In the genomic region with DNA sequence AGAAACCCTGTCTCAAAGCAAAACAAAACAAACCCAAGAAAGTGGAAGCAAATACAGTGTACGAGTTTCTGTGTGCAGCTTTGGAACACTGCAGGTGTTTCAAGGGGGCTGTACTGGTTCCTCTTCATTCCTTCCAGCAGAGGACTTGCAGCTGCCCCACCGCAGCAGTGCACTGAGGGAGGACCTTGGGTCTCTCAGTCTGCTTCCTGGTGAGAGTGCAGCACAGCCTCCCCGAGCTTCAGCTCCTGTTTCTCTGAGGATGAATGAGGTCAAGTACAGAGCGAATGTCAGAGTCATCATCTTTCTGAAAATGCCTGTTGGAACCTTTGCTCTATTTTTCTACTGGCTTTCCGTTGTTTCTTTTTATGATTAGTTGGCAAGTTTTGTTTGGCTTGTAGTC, we compare ENCODE assay signal across 19 mouse cellular contexts. TPM values are rescaled to one million over a fixed set of nuclear protein-coding genes. Genes with fewer than 3 reads are reported as not detected.
DNase-seq lines count a peak whose midpoint lies in the region; ATAC-seq lines count a peak whose summit lies in the region.
"Had no signal": no experiment of that assay in that cellular context is flagged by ENCODE, and none has a peak within 500 bp of the region (broad histone marks: within the 10 kb centered on the region; RNA-seq: fewer than 3 reads in every experiment).

No protein-coding gene starts in this region.

- intact Hi-C loops in left cerebral cortex, postnatal 36 days (cut with DNase I) = no loop called here

- no peak overlapping the region for H3K4me2 ChIP-seq in forebrain, embryonic 13.5 days
- H3K4me2 ChIP-seq: forebrain, embryonic 15.5 days; hindbrain, embryonic 15.5 days; liver, embryonic 13.5 days; midbrain, embryonic 11.5 days; stomach, embryonic 15.5 days had no signal

- H3K36me3 ChIP-seq in forebrain, embryonic 13.5 days (ENCODE audit: poor library complexity, severe bottlenecking) = no peaks in the 10 kb centered on the region
- peaks cover 12% of the 10 kb centered on the region for H3K36me3 ChIP-seq in forebrain, embryonic 10.5 days (replicated peaks)
- H3K36me3 ChIP-seq: forebrain, embryonic 15.5 days; liver, embryonic 13.5 days; stomach, embryonic 15.5 days had no signal

- whole genome bisulfite sequencing in forebrain, embryonic 13.5 days = 78% methylated on average over 5 of the region's 5 CpGs
- WGBS in forebrain, embryonic 10.5 days = 81% methylated on average over 5 of the region's 5 CpGs

- no peak for ATAC-seq in forebrain, embryonic 13.5 days
- ATAC-seq: forebrain, embryonic 15.5 days had no signal

- no peaks in the 10 kb centered on the region for H3K9me3 ChIP-seq in forebrain, embryonic 13.5 days (replicated peaks)
- no peaks in the 10 kb centered on the region for H3K9me3 ChIP-seq in forebrain, embryonic 10.5 days
- H3K9me3 ChIP-seq: forebrain, embryonic 15.5 days; hindbrain, embryonic 15.5 days; liver, embryonic 13.5 days; stomach, embryonic 15.5 days had no signal

- no peaks in the 10 kb centered on the region for H3K27me3 ChIP-seq in forebrain, embryonic 13.5 days
- no peaks in the 10 kb centered on the region for H3K27me3 ChIP-seq in forebrain, embryonic 10.5 days (ENCODE audit: poor library complexity, severe bottlenecking)
- H3K27me3 ChIP-seq: forebrain, embryonic 15.5 days; hindbrain, embryonic 15.5 days; liver, embryonic 13.5 days; stomach, embryonic 15.5 days had no signal

- H3K4me1 ChIP-seq in forebrain, embryonic 13.5 days = peaks cover 8% of the 10 kb centered on the region
- peaks cover 16% of the 10 kb centered on the region for H3K4me1 ChIP-seq in forebrain, embryonic 10.5 days
- H3K4me1 ChIP-seq: hindbrain, embryonic 15.5 days; liver, embryonic 13.5 days; stomach, embryonic 15.5 days had no signal

- H3K27ac ChIP-seq in forebrain, embryonic 13.5 days = 0 out of 2 replicates have a peak overlapping the region, but pooled peaks have one; percentile 11
- no peak overlapping the region for H3K27ac ChIP-seq in forebrain, embryonic 10.5 days
- H3K27ac ChIP-seq: forebrain, embryonic 15.5 days; hindbrain, embryonic 15.5 days; liver, embryonic 13.5 days; stomach, embryonic 15.5 days had no signal

- H3K4me3 ChIP-seq in forebrain, embryonic 13.5 days = no peak overlapping the region
- no peak overlapping the region for H3K4me3 ChIP-seq in forebrain, embryonic 10.5 days
- H3K4me3 ChIP-seq: forebrain, embryonic 15.5 days; hindbrain, embryonic 15.5 days; liver, embryonic 13.5 days; stomach, embryonic 15.5 days had no signal

- DNase-seq in forebrain, embryonic 10.5 days (ENCODE audit: extremely low spot score, low spot score) = no peak
- peak; percentile 8 for DNase-seq in kidney, postnatal 14 days
- no peak for DNase-seq in kidney, adult 8-10 months
- DNase-seq in adrenal gland, postnatal 36 days = peak; percentile 52 to 73
- DNase-seq in thymus, postnatal 25 days = peak; percentile 52
- no peak for DNase-seq in layer of hippocampus, postnatal 14 days (ENCODE audit: low spot score in 2 of 2)
- DNase-seq in left cerebral cortex, postnatal 36 days (ENCODE audit: low spot score in 2 of 2) = no peak
- DNase-seq: B cell, adult 2 months; cerebellum, adult 11-12 months; heart, adult 18-20 months; heart, postnatal 10 days; kidney, postnatal 25 days; liver, embryonic 13.5 days; lung, postnatal 10 days had no signal

- H3K9ac ChIP-seq in forebrain, embryonic 13.5 days = no peak overlapping the region
- H3K9ac ChIP-seq: forebrain, embryonic 15.5 days; hindbrain, embryonic 15.5 days; liver, embryonic 13.5 days; stomach, embryonic 15.5 days had no signal

RNA-seq across cellular contexts. Expression of a gene that starts 12.5 kb away (rescaled TPM):
- 68.1 and 76.7 TPM in 2 replicates for polyA plus RNA-seq in forebrain, embryonic 13.5 days (2015; fragmentation: Nextera tagmentation; extraction: Ambion mirVana)
- polyA plus RNA-seq in forebrain, embryonic 10.5 days (2016; fragmentation: Nextera tagmentation; extraction: Ambion mirVana) = 55.3 and 57.6 TPM in 2 replicates
- 100 to 1,000 TPM; 131 to 199 TPM for total RNA-seq in adrenal gland, postnatal 36 days (2021)
- 1,000 to 10,000 TPM in 1 of 2 experiments, 100 to 1,000 TPM in 1; 994 to 1,064 TPM for total RNA-seq in layer of hippocampus, postnatal 14 days (2021)
- total RNA-seq in left cerebral cortex, postnatal 36 days (2021) = 100 to 1,000 TPM; 883 to 922 TPM

RNA-seq across cellular contexts. Expression of a gene that starts 25.2 kb away (rescaled TPM):
- polyA plus RNA-seq in forebrain, embryonic 13.5 days (2015; fragmentation: Nextera tagmentation; extraction: Ambion mirVana) = 141 and 152 TPM in 2 replicates
- 94.9 and 98.4 TPM in 2 replicates for polyA plus RNA-seq in forebrain, embryonic 10.5 days (2016; fragmentation: Nextera tagmentation; extraction: Ambion mirVana)
- 10 to 100 TPM; 48.5 to 59.1 TPM for total RNA-seq in adrenal gland, postnatal 36 days (2021)
- total RNA-seq in layer of hippocampus, postnatal 14 days (2021) = 10 to 100 TPM; 55.8 to 56.2 TPM
- total RNA-seq in left cerebral cortex, postnatal 36 days (2021) = 10 to 100 TPM; 46.4 to 49.9 TPM

Comparison
In these comparisons a context has a peak if more than half of its experiments do, and no peak if none do; other contexts are left out.
1. DNase-seq: peak in kidney, postnatal 14 days (single experiment), adrenal gland, postnatal 36 days (2 of 2) and thymus, postnatal 25 days (single experiment); none in forebrain, embryonic 10.5 days (single experiment), kidney, adult 8-10 months (0 of 2), layer of hippocampus, postnatal 14 days (0 of 2) and left cerebral cortex, postnatal 36 days (0 of 2).
2. RNA of a gene that starts 12.5 kb away (total RNA-seq): 994 to 1,064 TPM in layer of hippocampus, postnatal 14 days and 883 to 922 TPM in left cerebral cortex, postnatal 36 days; 131 to 199 TPM in adrenal gland, postnatal 36 days; every median in the first group is over 4 times any median in the second.